Mouse (Mus musculus): ENCODE data around the gene Epb41. TPM values are rescaled to one million over a fixed set of nuclear protein-coding genes. Genes with fewer than 3 reads are reported as not detected.

The Epb41 gene
- 23.8 and 31.9 TPM in 2 replicates for polyA plus RNA-seq (2012; rRNA removed; ENCODE audit: low replicate concordance)

DNA sequence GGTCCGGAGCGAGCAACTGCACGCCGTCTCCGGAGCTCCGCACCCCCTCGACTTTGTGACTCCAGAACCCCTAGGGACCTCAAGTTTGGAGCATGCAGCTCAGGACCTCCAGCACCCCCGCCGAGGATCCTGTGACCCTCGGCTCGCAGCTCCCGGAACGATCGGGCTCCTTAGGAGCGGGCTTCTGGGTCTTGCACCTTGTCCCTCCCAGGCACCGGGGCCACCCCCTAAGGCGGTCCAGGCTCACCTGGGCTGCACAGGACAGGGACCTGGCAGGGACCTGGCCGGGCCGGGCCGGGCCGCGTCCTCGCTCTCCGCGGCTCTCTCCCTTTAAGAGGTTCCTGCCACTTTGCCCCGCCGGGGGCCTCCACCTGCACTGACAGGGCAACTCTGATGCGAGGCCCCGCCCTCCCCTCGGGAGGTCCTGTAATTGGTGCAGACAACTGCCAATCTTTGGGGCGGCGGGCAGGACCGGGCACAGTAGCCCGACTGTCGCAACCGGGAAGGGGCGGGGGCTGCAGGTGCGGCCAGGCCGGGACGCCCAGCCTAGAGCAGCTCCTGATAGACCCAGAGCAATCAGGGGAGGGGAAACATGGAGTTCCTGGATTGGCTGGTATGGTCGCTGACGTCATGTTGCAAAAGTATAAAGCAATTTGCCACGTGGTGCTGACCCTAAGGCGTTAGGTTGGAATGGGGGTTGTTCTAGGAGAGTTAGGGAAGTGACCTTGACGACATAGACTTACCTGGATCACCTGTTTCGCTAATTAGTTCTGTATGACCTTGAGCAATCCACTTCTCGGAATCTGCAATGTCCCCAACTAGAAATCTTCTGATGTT lies at the start of gene Epb41:
Gene Epb41, minus strand, starts transcription at position 389 of the 837 bp plus-strand sequence.

DNA sequence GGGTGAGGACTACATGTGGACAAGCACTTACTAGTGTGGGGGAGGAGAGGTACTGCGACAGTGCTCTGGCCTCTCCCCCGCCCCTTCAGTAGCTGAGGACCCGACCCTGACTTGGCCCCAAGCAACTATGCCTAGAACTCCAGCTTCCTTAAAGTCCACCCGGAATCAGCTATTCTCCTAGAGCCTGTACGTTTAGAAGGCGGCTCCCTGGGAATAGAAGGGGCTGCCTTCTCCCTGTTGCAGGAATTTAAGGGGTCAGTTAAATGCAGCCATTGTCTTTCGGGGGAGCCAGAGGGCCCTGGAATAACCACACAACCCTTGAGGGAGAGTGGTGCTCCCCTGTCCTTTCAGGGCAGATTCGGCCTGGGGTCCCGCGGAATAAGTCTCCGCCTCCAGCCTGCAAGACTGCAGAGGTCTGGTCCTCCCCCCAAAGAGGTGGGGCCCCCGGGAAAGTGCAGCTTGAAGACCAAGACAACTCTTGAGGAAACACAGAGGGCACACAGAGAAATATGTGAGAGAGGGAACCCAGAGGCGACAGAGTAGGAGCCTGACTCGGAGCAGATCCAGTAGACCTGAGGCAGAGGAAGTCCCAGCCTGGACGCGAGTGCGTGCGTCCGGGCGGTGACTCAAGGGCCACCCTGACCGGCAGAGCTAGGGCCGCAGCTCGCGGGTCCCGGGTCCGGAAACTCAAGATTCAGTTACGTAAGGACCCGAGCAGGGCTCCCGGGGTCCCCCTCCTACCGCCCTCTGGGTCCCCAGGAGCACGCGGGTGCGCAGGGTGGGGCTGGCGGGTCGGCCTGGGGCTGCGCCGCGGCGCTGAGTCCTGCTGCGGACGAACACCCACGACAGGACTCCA lies 816 bp downstream of the Epb41 start, which contains the start of gene Gm10300:
Gene Gm10300, plus strand, starts transcription at position 621 of the 856 bp plus-strand sequence.

DNA sequence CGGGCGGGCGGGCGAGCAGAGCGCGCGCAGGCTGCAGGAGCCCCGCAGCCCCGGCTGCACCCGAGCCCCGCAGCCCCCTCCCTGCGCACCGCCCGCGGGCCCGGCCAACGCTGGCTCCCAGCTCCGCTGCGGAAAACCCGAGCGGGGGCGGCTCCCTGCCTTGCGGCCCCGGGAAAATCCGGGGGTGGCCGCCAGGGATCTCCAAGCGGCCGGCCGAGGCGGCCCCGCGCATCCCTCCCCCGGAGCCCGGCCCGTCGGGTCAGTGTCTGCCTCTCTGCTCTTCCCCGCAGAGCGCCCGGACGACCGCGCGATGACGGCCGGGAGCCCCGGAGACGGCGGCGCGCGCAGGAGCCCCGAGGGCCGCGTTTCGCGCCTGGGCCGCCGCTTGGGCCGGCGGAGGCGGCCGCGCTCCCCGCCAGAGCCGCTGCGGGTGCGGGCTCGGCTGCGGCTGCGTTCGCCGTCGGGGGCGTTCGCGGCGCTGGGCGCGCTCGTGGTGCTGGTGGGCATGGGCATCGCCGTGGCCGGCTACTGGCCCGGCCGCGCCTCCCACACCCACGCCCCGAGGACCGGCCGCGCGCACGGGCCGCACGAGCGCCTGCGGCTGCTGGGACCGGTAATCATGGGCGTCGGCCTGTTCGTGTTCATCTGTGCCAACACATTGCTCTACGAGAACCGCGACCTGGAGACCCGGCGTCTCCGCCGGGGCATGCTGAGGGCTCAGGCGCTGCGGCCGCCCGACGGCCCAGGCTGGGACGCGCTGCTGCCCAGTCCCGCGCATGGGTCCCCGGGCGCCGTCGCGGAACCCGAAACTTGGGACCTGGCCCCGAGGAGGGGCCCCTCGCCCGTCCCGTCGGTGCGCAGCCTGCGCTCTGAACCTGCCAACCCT lies 153.4 kb downstream of the Epb41 start, which contains the start of gene Tmem200b:
Gene Tmem200b, plus strand, starts transcription at position 311 of the 886 bp plus-strand sequence.

Other genes with a start within 250 kb of the Epb41 start
- 6.2 and 7.6 TPM in 2 replicates for gene Ptpru, start 237.0 kb downstream of the Epb41 start, polyA plus RNA-seq (2012; rRNA removed; ENCODE audit: low replicate concordance)
- 78.1 and 81.8 TPM in 2 replicates for gene Mecr, start 231.9 kb downstream of the Epb41 start, polyA plus RNA-seq (2012; rRNA removed; ENCODE audit: low replicate concordance)
- gene Srsf4, start 201.7 kb downstream of the Epb41 start, polyA plus RNA-seq (2012; rRNA removed; ENCODE audit: low replicate concordance): 28.7 and 30.6 TPM in 2 replicates
- 13.3 and 34.7 TPM in 2 replicates for gene Tmem200b, start 153.6 kb downstream of the Epb41 start, polyA plus RNA-seq (2012; rRNA removed; ENCODE audit: low replicate concordance)
- gene Gm10300, start 624 bp downstream of the Epb41 start, polyA plus RNA-seq (2012; rRNA removed; ENCODE audit: low replicate concordance): 0.12 and 0.14 TPM in 2 replicates
- 1.7 and 4.6 TPM in 2 replicates for gene Oprd1, start 69.2 kb upstream of the Epb41 start, polyA plus RNA-seq (2012; rRNA removed; ENCODE audit: low replicate concordance)
- 15.4 and 24.5 TPM in 2 replicates for gene Ythdf2, start 137.0 kb upstream of the Epb41 start, polyA plus RNA-seq (2012; rRNA removed; ENCODE audit: low replicate concordance)
- gene Gmeb1, start 186.3 kb upstream of the Epb41 start, polyA plus RNA-seq (2012; rRNA removed; ENCODE audit: low replicate concordance): 11.4 and 15.9 TPM in 2 replicates
- 3.7 and 8.7 TPM in 2 replicates for gene Taf12, start 199.1 kb upstream of the Epb41 start, polyA plus RNA-seq (2012; rRNA removed; ENCODE audit: low replicate concordance)
- 3.2 and 5.4 TPM in 2 replicates for gene Rab42, start 228.1 kb upstream of the Epb41 start, polyA plus RNA-seq (2012; rRNA removed; ENCODE audit: low replicate concordance)